Mouse (Mus musculus): ENCODE measurements at regions not wholly inside any gene's neighbourhood (a gene's known extent, or its start where the extent isn't known, plus 50 kb on each side); places are given as distances from the start of the nearest gene placed in this dataset.
"Not testable (repeated sequence)": the region's sequence is repeated elsewhere in the genome, so short reads cannot be mapped to it uniquely, and the experiment has no call there.

DNA sequence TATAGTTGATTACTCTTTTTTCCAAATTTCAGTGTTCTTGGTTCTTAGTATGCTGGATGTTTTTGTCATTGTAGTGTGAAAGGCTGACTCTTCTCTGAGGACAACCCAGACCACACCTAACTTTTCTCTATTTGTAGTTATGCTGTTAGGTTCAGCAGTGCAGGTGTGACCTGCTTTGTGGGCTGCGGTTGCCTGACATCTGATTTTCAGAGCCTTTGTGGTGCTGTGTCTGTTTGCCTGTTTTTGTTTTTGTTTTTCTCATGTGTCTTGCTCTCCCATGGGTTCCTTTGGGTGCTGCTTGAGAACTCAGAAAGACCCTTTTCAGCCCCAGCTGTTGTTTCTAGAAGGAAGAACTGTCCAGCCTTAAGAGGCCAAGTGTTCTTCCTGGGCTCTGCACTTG lies 52.0 kb upstream of the Trpm1 start:
- DNase-seq (ENCODE audit: low read depth, low spot score): no peak

GRCm38 (mm10) chr7:64099606-64100005 lies 54.0 kb upstream of the Trpm1 start:
- DNase-seq (ENCODE audit: low read depth, low spot score): no peak

GRCm38 (mm10) chr7:64090067-64090466 lies 63.6 kb upstream of the Trpm1 start:
- no peak for DNase-seq (ENCODE audit: low read depth, low spot score)

DNA sequence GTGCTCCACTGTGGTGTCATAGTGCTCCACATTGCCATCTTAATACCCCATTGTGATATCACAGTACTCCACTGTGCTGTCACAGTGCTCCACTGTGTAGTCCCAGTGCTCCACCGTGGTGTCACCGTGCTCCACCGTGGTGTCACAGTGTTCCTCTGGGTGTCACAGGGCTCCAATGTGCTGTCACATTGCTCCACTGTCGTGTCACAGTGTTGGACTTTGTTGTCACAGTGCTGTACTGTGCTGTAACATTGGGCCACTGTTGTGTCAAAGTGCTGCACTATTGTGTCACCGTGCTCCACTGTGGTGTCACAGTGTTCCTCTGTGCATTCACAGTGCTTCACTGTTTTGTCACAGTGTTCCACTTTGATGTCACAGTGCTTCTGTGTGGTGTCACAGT lies 64.6 kb upstream of the Trpm1 start:
- no peak for DNase-seq (ENCODE audit: low read depth, low spot score)

- DNase-seq (ENCODE audit: low read depth, low spot score): not testable (repeated sequence)
Observed at GRCm38 (mm10) chr7:64083978-64084377, 69.7 kb upstream of the Trpm1 start.

GRCm38 (mm10) chr7:64082651-64083050 lies 71.0 kb upstream of the Trpm1 start:
- DNase-seq (ENCODE audit: low read depth, low spot score): no peak

DNA sequence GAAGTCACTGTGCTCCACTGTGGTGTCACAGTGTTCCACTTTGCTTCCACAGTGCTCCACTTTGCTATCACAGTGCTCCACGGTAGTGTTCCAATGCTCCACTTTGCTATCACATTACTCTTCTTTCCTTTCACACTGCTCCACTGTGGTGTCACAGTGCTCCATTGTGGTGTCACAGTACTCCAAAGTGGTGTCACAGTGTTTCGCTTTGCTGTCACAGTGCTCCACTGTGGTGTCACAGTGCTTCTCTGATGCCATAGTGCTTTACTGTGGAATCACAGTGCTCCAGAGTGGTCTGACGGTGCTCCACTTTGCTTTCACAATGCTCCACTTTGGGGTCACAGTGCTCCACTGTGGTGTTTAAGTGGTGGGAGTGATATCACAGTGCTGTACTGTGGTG lies 71.4 kb upstream of the Trpm1 start:
- DNase-seq (ENCODE audit: low read depth, low spot score): no peak

DNA sequence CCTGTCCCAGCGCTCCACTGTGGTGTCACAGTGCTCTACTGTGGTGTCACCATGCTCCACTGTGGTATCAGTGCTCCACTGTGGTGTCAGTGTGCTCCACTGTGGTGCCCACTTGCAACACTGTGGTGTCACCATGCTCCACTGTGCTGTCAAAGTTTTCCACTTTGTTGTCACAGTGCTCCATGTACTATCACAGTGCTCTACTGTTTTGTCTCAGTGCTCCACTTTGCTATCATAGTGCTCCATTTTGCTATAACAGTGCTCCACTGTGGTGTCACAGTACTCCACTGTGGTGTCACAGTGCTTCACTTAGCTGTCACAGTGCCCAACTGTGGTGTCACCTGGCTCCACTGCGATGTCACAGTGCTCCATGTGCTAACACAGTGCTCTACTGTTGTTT lies 72.0 kb upstream of the Trpm1 start:
- no peak for DNase-seq (ENCODE audit: low read depth, low spot score)

DNA sequence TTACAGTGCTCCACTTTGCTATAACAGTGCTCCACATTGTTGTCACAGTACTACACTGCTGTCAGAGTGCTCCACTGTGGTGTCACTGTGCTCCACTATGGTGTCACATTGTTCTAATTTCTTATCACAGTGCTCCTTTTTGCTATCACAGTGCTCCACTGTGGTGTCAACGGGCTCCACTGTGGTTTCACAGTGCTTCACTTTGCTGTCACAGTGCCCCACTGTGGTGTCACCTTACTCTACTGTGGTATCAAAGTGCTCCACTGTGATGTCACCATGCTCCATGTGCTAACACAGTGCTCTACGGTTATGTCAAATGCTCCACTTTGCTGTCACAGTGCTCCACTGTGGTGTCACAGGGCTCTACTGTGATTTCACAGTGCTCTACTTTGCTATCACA lies 72.6 kb upstream of the Trpm1 start:
- DNase-seq (ENCODE audit: low read depth, low spot score): no peak

GRCm38 (mm10) chr7:64079301-64079700 lies 74.3 kb upstream of the Trpm1 start:
- DNase-seq (ENCODE audit: low read depth, low spot score): no peak

GRCm38 (mm10) chr7:64078646-64079045 lies 75.0 kb upstream of the Trpm1 start:
- DNase-seq (ENCODE audit: low read depth, low spot score): no peak

GRCm38 (mm10) chr7:64077526-64077925 lies 76.1 kb upstream of the Trpm1 start:
- DNase-seq (ENCODE audit: low read depth, low spot score): no peak

DNA sequence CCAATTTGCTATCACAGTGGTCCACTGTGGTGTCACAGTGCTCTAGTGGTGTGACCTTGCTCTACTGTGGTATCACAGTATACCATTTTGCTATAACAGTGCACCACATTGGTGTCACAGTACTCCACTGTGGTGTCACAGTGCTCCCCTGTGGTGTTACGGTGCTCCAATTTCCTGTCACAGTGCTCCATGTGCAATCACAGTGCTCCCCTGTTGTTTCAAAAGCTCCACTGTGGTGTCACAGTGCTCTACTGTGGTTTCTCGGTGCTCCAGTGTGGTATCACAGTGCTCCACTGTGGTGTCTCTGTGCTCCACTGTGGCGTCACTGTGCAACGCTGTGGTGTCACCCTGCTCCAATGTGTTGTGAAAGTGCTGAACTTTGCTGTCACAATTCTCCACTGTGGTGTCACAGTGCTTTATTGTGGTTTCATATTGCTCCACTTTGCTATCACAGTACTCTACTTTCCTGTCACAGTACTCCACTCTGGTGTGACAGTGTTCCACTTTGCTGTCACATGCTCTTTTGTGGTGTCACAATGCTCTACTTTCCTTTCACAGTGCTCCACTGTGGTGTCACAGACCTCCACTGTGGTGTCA lies 76.8 kb upstream of the Trpm1 start:
- DNase-seq (ENCODE audit: low read depth, low spot score): no peak

GRCm38 (mm10) chr7:64075696-64076313 lies 77.8 kb upstream of the Trpm1 start:
- no peak for DNase-seq (ENCODE audit: low read depth, low spot score)

- no peak for DNase-seq (ENCODE audit: low read depth, low spot score)
Observed at GRCm38 (mm10) chr7:64074661-64075234, 78.9 kb upstream of the Trpm1 start.

- DNase-seq (ENCODE audit: low read depth, low spot score): no peak
Observed at GRCm38 (mm10) chr7:64074186-64074585, 79.4 kb upstream of the Trpm1 start.

- no peak for DNase-seq (ENCODE audit: low read depth, low spot score)
Observed at GRCm38 (mm10) chr7:64073781-64074180, 79.9 kb upstream of the Trpm1 start.

DNA sequence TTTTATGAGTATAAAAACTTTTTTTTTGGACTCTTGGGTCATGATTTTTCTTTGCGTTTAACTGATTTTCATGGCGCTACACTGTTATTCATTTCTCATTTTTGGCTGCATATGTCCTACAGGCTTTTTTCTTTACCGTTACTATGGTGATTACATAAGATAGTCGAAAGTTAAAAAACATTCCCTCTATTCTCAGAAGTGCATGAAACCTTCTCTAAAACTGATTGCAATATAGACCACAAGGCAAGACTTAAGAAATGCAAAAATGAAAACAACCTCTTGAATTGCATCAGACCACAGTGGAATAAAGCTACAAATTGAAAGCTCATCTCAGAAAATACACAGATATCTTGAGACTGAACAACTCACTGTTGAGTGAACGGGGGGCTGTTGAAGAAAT lies 82.7 kb upstream of the Trpm1 start:
- no peak for DNase-seq (ENCODE audit: low read depth, low spot score)

DNA sequence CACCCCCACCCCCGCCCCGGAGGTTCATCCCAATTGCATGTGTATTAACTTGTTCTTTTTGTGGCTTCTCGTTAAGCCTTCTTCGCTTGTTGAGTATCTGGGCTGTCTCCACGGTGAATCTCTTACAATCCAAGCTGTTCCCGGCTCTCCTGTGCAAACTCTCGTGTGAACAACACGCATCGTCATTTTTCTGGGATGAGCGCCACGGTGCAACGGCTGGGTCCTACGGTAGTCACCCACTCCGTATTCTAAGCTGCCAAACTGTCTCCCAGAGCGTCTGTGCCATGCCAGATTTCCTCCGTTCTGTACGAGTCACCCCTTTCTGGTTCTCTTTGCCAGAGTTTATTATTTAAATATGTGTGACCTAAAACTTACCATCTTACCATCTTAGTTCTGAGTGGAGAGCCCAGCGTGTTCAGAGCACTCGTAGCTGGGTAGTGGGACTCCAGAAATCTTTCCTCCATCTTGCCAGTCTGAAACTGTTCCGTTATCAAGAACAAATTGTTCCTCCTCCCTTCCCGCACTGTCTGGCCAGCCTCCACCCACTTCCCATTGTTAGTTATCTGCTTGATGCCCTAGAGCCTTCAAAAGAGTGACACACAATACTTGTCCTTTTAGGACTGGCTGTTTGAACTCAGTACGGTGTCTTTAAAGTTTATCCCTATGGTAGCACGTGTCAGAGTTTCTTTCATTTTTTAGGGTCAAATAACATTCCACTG lies 87.9 kb upstream of the Trpm1 start:
- no peak for DNase-seq (ENCODE audit: low read depth, low spot score)

GRCm38 (mm10) chr7:64064460-64065241 lies 89.0 kb upstream of the Trpm1 start:
- DNase-seq (ENCODE audit: low read depth, low spot score): no peak

- DNase-seq (ENCODE audit: low read depth, low spot score): no peak
Observed at GRCm38 (mm10) chr7:64061170-64061569, 92.5 kb upstream of the Trpm1 start.

- DNase-seq (ENCODE audit: low read depth, low spot score): no peak
Observed at GRCm38 (mm10) chr7:64060582-64060981, 93.1 kb upstream of the Trpm1 start.
